Mouse (Mus musculus): ENCODE data around the gene Plxnb2. TPM values are rescaled to one million over a fixed set of nuclear protein-coding genes. Genes with fewer than 3 reads are reported as not detected.

Gene Plxnb2
- total and polyA plus RNA-seq, 3 experiments = 0.17 to 0.19 TPM; not detected in 1

DNA sequence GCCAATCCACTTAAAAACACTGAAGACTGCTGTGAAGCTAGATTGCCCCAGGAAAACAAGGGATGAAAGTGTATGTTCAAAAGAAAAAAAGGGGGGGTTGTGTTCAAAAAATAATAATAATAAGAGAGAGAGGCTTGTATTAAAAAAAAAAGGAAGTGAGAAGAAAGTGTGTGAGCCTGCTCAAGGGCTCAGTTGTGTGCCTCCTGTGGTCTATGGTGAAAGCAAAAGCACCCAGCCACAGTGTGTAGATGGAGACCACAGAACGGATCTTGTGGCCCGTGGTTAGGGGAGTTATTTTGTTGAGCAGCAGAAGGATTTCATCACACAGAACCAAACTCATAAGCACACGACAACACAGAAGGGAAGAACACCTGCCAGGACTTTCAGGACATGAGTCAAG, 49.3 kb downstream of the Plxnb2 start:
- TF ChIP-seq TAL1 (IDR thresholded peaks at IDR 0.05; ENCODE audit: low read length) (no peak), UBTF (IDR thresholded peaks at IDR 0.05; ENCODE audit: borderline replicate concordance, insufficient read depth, low read depth, low read length) (no peak), SMC3 (IDR thresholded peaks at IDR 0.05; ENCODE audit: low read depth, low read length) (no peak), ELF1 (IDR thresholded peaks at IDR 0.05; ENCODE audit: low read depth, low read length) (0 out of 2 replicates have a peak, but pooled peaks have one; percentile 22), POLR2AphosphoS5 (IDR thresholded peaks at IDR 0.05; ENCODE audit: borderline replicate concordance, low read depth, low read length) (no peak), ZNF384 (IDR thresholded peaks at IDR 0.05; ENCODE audit: low read depth, low read length) (peak; percentile 65), ZKSCAN1 (IDR thresholded peaks at IDR 0.05; ENCODE audit: low read depth, low read length) (no peak), MXI1 (IDR thresholded peaks at IDR 0.05; ENCODE audit: low read depth, low read length) (0 out of 2 replicates have a peak, but pooled peaks have one; percentile 21), EP300 (IDR thresholded peaks at IDR 0.05; ENCODE audit: low read depth in 1 of 2, low read length in 2 of 2) (no peak), POLR2AphosphoS2 (IDR thresholded peaks at IDR 0.05; ENCODE audit: low read length) (no peak), SIN3A (IDR thresholded peaks at IDR 0.05; ENCODE audit: low read length) (no peak)
- peak; percentile 67 for DNase-seq (ENCODE audit: low read depth, low spot score)
- Histone ChIP-seq H3K9me3 (replicated peaks; ENCODE audit: insufficient read depth, low read length) (no peaks in the 10 kb centered on the region), H3K27me3 (ENCODE audit: control insufficient read depth in 1 of 2, insufficient read depth in 2 of 2, low read length in 2 of 2) (no peaks in the 10 kb centered on the region), H3K9ac (ENCODE audit: control insufficient read depth, low read depth, low read length, poor library complexity, severe bottlenecking) (no peak overlapping the region; the same call in 1 of the 2 replicates), H3K27ac (ENCODE audit: control insufficient read depth, low read depth, low read length) (no peak overlapping the region), H3K36me3 (ENCODE audit: control insufficient read depth in 1 of 2, insufficient read depth in 2 of 2, low read length in 2 of 2) (no peaks in the 10 kb centered on the region), H3K79me2 (ENCODE audit: control insufficient read depth, insufficient read depth, low read length, poor library complexity) (peaks cover 10% of the 10 kb centered on the region; the same call in 1 of the 2 replicates), H3K4me1 (ENCODE audit: control insufficient read depth in 1 of 2, insufficient read depth in 2 of 2, low read length in 2 of 2) (peaks cover 2 to 16% of the 10 kb centered on the region in 2 experiments; a peak in 3 of 4 replicates), H3K4me3 (ENCODE audit: control insufficient read depth in 1 of 2, insufficient read depth in 1 of 2, low read depth in 2 of 2, low read length in 2 of 2) (peak overlapping the region in 1 of 2 experiments; percentile 29; a peak in 1 of 4 replicates)

DNA sequence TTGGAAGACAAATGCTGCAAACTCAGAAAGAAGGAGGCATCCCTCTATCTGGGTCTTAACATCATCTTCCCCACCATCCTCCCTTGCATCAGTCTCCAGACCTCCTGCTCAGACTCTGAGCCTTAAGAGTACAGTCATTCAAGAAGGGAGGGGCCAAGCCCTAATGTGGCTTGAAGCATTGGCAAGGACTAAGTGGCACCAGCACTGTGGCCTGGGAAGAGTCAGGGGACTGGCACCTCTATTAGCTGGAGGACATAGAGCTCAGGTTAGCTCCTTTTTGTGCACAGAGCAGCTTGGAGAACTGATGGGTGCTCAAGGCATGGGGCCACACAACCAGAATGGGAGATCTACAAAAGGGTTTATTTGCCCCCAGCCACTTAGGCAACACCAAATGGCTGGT, 50.3 kb downstream of the Plxnb2 start:
- TF ChIP-seq SMC3 (IDR thresholded peaks at IDR 0.05; ENCODE audit: low read depth, low read length) (no peak), MAX (IDR thresholded peaks at IDR 0.05; ENCODE audit: low read length) (no peak), CHD1 (IDR thresholded peaks at IDR 0.05; ENCODE audit: low read depth, low read length) (no peak), ELF1 (IDR thresholded peaks at IDR 0.05; ENCODE audit: low read depth, low read length) (no peak), JUND (IDR thresholded peaks at IDR 0.05; ENCODE audit: low read depth, low read length) (no peak), MYC (IDR thresholded peaks at IDR 0.05; ENCODE audit: low read depth, low read length) (no peak), KAT2A (conservative IDR thresholded peaks at IDR 0.05; ENCODE audit: low read depth, low read length) (no peak)
- Histone ChIP-seq H3K9ac (ENCODE audit: control insufficient read depth, low read depth, low read length, poor library complexity, severe bottlenecking) (no peak overlapping the region), H3K79me2 (ENCODE audit: control insufficient read depth, insufficient read depth, low read length, poor library complexity) (peaks cover 10% of the 10 kb centered on the region; the same call in 1 of the 2 replicates)

More for the DNA sequence above, 50.3 kb downstream of the Plxnb2 start:
- no peak overlapping the region for H3K4me3 ChIP-seq (ENCODE audit: control insufficient read depth in 1 of 2, insufficient read depth in 1 of 2, low read depth in 2 of 2, low read length in 2 of 2)
- H3K27me3 ChIP-seq (ENCODE audit: control insufficient read depth in 1 of 2, insufficient read depth in 2 of 2, low read length in 2 of 2) = no peaks in the 10 kb centered on the region
- DNase-seq (ENCODE audit: low read depth, low spot score) = no peak
- no peaks in the 10 kb centered on the region for H3K36me3 ChIP-seq (ENCODE audit: control insufficient read depth in 1 of 2, insufficient read depth in 2 of 2, low read length in 2 of 2)
- peaks cover 2 to 16% of the 10 kb centered on the region in 2 experiments; a peak in 3 of 4 replicates for H3K4me1 ChIP-seq (ENCODE audit: control insufficient read depth in 1 of 2, insufficient read depth in 2 of 2, low read length in 2 of 2)
- no peak overlapping the region for H3K27ac ChIP-seq (ENCODE audit: control insufficient read depth, low read depth, low read length)
- H3K9me3 ChIP-seq (replicated peaks; ENCODE audit: insufficient read depth, low read length) = no peaks in the 10 kb centered on the region

All from MEL (cell line).